Mouse (Mus musculus) liver, embryonic 14 days (tissue): ENCODE results near the gene C1ql1. TPM values are rescaled to one million over a fixed set of nuclear protein-coding genes. Genes with fewer than 3 reads are reported as not detected.

ENCODE experiments used
- polyA plus RNA-seq: library from polyadenylated mRNA; depleted of rRNA; stranded (reverse); fragments of >200 nt; gene quantifications from 2 replicates; pipeline ENCODE4 v1.2.3, GENCODE M21; 2012; rRNA removed

Gene C1ql1
- polyA plus RNA-seq, result 0.09 and 0.14 TPM in 2 replicates

DNA sequence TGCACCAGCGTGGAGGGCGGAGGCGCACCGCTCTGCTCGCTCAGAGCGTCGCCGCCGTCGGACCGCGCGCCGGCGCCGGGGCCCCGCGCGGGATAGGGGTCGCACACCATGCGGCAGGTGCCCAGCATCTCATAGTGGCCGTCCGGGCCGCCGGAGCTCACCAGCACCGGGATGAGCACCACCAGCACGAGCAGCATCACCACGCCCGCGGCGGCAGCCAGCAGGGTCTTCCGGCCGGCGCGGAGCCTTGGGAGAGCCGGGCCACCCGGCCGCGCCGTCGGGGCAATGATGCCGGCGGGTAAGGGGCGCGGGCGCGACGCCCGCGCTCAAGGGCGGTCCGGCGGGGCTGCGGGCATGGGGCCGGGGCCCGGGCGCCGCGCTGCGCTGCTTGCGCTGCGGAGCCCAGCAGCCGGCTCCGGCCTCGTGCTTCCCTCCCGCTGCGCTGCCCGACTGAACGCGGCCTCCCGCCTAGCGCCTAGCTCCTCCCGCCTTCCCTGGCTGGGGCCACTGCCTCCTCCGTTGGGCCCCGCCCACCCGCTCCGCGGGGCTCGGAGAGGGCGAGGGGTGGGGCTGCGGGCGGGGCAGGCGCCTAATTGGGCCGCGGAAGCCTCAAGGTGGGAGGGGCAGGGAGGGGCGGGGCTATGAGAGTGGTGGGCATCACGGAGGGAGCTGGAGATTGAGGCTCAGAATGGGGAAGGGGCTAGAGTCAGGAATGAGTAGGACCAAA, at the start of gene C1ql1:
TSS of gene C1ql1 (minus strand) at position 424 of the 727 bp plus-strand sequence.

DNA sequence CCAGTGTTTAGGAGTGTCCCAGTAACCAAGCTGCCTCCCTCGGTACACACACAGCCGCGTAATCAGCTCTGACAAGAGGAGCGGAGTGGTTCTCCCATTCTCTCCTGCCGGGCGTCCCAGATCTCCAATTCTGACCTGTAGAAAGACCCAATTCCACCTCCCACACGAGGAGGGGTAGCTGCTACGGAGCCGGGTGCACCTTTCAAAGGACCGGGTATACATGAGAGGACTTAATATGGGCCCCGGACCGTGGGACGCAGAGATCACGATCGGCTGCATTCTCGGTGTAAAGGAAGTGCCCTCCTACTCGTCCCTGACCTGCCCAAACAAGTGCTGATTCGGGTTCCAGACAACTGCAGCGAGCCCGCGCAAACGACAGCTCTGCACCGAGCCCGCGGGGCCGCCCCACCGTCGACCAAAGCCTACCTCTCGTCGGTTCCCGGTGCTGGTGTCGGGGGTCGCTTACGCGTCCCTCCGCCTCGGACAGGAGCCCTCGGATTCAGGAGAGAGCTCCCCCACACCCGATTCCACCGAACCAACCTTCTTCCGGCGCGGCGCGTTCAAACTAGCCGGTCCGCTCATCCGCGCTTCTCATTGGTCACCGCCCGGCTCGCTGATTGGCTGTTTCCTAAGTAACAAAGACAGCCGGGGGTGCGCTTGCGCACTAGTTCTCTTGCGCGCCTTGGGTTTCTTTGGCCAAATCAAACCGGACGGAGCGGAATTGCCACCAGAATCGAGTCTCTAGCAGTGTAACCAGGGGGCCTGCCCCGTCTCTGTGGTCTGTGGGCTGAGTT, 21.7 kb downstream of the C1ql1 start, which contains the start of gene Kif18b:
TSS of gene Kif18b (minus strand) at position 568 of the 794 bp plus-strand sequence.

DNA sequence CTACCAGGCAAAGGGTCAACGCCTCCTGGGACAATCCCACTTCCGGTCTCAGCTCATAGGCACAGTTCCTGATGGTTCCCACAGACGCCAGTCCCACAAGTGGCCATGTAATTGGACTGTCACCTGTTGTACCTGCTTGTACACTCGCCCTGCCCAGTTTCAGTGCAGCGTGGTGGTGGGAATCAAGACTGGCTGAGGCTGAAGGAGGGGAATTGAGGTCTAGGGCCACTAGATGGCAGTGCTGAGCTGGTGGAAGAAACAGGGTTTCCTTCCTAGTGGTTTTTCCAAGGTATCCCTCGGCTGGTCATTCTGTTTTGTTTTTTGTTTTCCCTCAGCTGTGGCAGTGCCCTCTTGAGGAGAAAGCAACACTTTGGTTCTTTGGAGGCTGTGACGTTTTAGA, 45.7 kb downstream of the C1ql1 start, which contains the start of gene Gfap:
TSS of gene Gfap (minus strand) at position 150 of the 400 bp plus-strand sequence.

Other genes with a start within 250 kb of the C1ql1 start
- 8.0 and 8.1 TPM in 2 replicates for gene Ccdc43, start 248.9 kb downstream of the C1ql1 start, polyA plus RNA-seq
- gene Adam11, start 185.2 kb downstream of the C1ql1 start, polyA plus RNA-seq, result 0.25 TPM in 2 replicates
- gene Gjc1, start 127.0 kb downstream of the C1ql1 start, polyA plus RNA-seq, result 1.6 and 1.9 TPM in 2 replicates
- not detected in 2 replicates for gene Higd1b, start 110.8 kb downstream of the C1ql1 start, polyA plus RNA-seq
- gene Eftud2, start 65.7 kb downstream of the C1ql1 start, polyA plus RNA-seq, result 47.1 and 52.6 TPM in 2 replicates
- gene Ccdc103, start 65.5 kb downstream of the C1ql1 start, polyA plus RNA-seq, result 0.35 and 0.71 TPM in 2 replicates
- gene Fam187a, start 61.5 kb downstream of the C1ql1 start, polyA plus RNA-seq, result 0.01 TPM in 1 of 2 replicates, not detected in the other
- gene Gfap, start 45.8 kb downstream of the C1ql1 start, polyA plus RNA-seq, result 12.3 and 14.0 TPM in 2 replicates
- 18.8 and 19.6 TPM in 2 replicates for gene Kif18b, start 21.6 kb downstream of the C1ql1 start, polyA plus RNA-seq
- gene Nmt1, start 81.5 kb upstream of the C1ql1 start, polyA plus RNA-seq, result 19.7 and 25.3 TPM in 2 replicates
- 23.4 and 26.8 TPM in 2 replicates for gene Dcakd, start 81.6 kb upstream of the C1ql1 start, polyA plus RNA-seq
- gene Plcd3, start 155.0 kb upstream of the C1ql1 start, polyA plus RNA-seq, result 0.30 and 0.33 TPM in 2 replicates
- gene Acbd4, start 155.0 kb upstream of the C1ql1 start, polyA plus RNA-seq, result 26.2 and 27.6 TPM in 2 replicates
- 10.6 and 11.8 TPM in 2 replicates for gene Hexim1, start 169.5 kb upstream of the C1ql1 start, polyA plus RNA-seq
- 3.1 and 3.4 TPM in 2 replicates for gene Hexim2, start 185.7 kb upstream of the C1ql1 start, polyA plus RNA-seq
- gene Fmnl1, start 224.4 kb upstream of the C1ql1 start, polyA plus RNA-seq, result 2.7 and 3.7 TPM in 2 replicates